Mouse (Mus musculus) hindbrain, embryonic 14.5 days (tissue): ENCODE measurements at regions not wholly inside any gene's neighbourhood (a gene's known extent, or its start where the extent isn't known, plus 50 kb on each side); places are given as distances from the start of the nearest gene placed in this dataset.
"Not testable (repeated sequence)": the region's sequence is repeated elsewhere in the genome, so short reads cannot be mapped to it uniquely, and the experiment has no call there.

ENCODE experiments used
- ATAC-seq: fragments of 200-750 bp; cut with Nextera tagmentation; 2 replicates; pipeline ENCODE4 v1.8.0; 2017; ENCODE audit warnings: moderate number of reproducible peaks, mild to moderate bottlenecking, moderate TSS enrichment, moderate library complexity; ENCODE audit not compliant: low FRiP score
- DNase-seq: peaks from one replicate; pipeline ENCODE4 v3.0.0-alpha.2; 2015; ENCODE audit warnings: low spot score
- H3K27ac ChIP-seq: fragments of 300-500 bp; sonication (generic); 2 replicates; pipeline ENCODE4 v1.5.1; 2014; ENCODE audit warnings: mild to moderate bottlenecking, moderate library complexity
- H3K27me3 ChIP-seq: fragments of 300-500 bp; sonication (generic); 2 replicates; pipeline ENCODE4 v1.6.1; 2014; ENCODE audit warnings: mild to moderate bottlenecking, low read length, mixed read lengths; ENCODE audit not compliant: control insufficient read depth, insufficient read depth
- H3K36me3 ChIP-seq: fragments of 300-500 bp; sonication (generic); replicated peaks from 2 replicates; pipeline ENCODE4 v1.6.1; 2014; ENCODE audit not compliant: control insufficient read depth, insufficient read depth
- H3K4me1 ChIP-seq: fragments of 300-500 bp; sonication (generic); replicated peaks from 2 replicates; pipeline ENCODE4 v1.6.1; 2014; ENCODE audit warnings: antibody characterized with exemption, low read length, mixed read lengths; ENCODE audit not compliant: control insufficient read depth, insufficient read depth
- H3K4me2 ChIP-seq: fragments of 300-500 bp; sonication (generic); replicated peaks from 2 replicates; pipeline ENCODE4 v1.6.1; 2014; ENCODE audit warnings: mild to moderate bottlenecking, moderate library complexity
- H3K4me3 ChIP-seq: fragments of 300-500 bp; sonication (generic); replicated peaks from 2 replicates; pipeline ENCODE4 v1.5.1; 2014; ENCODE audit warnings: mild to moderate bottlenecking, low read length
- H3K9ac ChIP-seq: fragments of 300-500 bp; sonication (generic); 2 replicates; pipeline ENCODE4 v1.6.1; 2014
- H3K9me3 ChIP-seq: fragments of 300-500 bp; sonication (generic); 2 replicates; pipeline ENCODE4 v1.6.1; 2016; ENCODE audit warnings: low read length; ENCODE audit not compliant: control insufficient read depth
- WGBS: fragments of 180-500 bp; shearing (Covaris S2); extraction: QIAGEN DNeasy Blood & Tissue Kit; methylation state at CpG from one replicate; pipeline ENCODE4 v1.1.7; 2014; 5-methylcytosine and 5-hydroxymethylcytosine counted together

DNA sequence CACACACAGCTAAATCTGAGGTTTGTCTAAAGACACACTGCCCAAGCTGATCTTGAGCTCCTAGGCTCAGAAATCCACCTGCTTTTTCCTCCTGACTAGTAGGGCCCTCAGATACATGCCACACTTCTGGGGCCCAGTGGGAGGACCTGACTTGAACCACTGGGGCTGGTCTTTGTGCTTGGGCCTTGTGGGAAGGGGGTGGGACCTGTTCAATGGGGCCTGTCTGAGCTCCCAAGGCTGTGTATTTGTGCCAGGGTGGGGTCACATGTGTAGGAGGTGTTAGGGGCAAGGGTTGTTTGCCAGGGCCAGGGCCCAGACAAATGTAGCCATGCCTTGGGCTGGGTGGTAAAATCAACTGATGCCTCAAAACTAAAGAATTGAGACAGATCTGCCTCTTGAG is 56.8 kb downstream of the Gm8765 start:
- not testable (repeated sequence) for H3K4me1 ChIP-seq, H3K4me2 ChIP-seq, DNase-seq, H3K27me3 ChIP-seq, ATAC-seq, H3K27ac ChIP-seq, H3K36me3 ChIP-seq, H3K4me3 ChIP-seq, H3K9ac ChIP-seq, H3K9me3 ChIP-seq

DNA sequence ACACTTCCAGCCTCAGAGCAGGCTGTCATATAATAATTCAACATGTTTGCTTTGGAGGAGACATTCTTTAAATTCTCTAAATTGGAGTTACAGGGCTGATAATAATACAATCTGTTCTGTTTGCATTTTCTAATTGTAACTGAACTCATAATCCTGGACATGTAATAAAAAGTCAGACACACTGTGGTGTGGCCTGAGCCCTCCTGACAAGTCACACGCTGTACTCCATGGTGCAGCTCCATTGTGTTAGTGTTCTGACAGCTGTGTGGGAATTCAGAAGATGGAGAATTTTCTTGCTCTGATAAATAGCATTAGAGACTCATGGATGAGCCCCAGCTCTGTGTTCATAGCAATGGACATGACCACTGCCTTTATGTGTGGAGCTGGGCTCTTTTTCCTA is 58.2 kb downstream of the Gm8765 start:
- not testable (repeated sequence) for H3K4me1 ChIP-seq, H3K9ac ChIP-seq, H3K36me3 ChIP-seq, H3K4me3 ChIP-seq, H3K9me3 ChIP-seq, DNase-seq, H3K4me2 ChIP-seq, H3K27ac ChIP-seq, H3K27me3 ChIP-seq, ATAC-seq
- WGBS, result 79% methylated on average over 1 of the region's 1 CpGs

DNA sequence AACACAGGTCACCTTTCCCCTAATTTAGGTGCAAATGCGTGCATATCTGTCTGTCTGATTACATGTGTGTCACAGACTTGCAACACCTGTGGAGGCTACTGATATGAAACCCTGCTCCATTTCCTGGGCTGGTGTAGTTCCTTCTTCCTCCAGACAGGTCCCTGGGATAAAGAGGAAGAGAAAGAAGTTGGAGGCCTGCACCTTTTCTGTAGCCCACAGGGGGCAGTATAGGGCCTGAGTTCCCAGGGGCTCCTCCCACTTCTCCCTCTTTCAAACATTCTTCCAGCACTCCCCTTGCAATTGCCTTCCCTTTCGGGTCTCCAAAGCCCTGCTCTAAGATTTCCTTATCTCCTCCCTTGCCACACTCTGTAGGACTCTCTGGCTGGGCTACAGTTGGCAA is 66.5 kb downstream of the Gm8765 start:
- H3K36me3 ChIP-seq, result no peaks in the 10 kb centered on the region
- no peak overlapping the region for H3K4me2 ChIP-seq
- H3K27me3 ChIP-seq, result no peaks in the 10 kb centered on the region
- no peak overlapping the region for H3K9ac ChIP-seq
- no peak overlapping the region for H3K27ac ChIP-seq
- no peak for DNase-seq
- H3K4me3 ChIP-seq, result no peak overlapping the region
- no peaks in the 10 kb centered on the region for H3K9me3 ChIP-seq
- no peaks in the 10 kb centered on the region for H3K4me1 ChIP-seq
- ATAC-seq, result no peak
- 78% methylated on average over 2 of the region's 2 CpGs for WGBS

DNA sequence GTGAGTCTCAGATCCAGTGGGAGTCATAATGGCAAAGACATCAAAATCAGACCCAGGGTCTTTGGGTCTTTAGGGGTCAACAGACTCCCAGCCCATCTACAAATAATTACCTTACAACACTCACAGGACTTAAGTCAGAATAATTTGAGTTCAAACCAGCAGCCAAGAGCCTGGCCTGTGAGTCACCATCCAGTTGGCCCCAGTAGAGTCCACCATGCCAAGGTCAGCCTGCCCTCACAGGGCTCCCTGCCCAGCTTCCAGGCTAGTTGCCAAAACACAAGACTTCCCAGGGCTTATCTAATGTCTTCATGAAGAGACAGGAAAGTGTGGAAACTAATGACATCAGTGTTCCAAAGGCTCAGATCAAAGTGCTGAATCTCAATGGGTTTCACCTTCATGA is 81.9 kb downstream of the Gm8765 start:
- ATAC-seq, H3K4me3 ChIP-seq, DNase-seq, H3K4me2 ChIP-seq, H3K4me1 ChIP-seq, H3K27ac ChIP-seq, H3K36me3 ChIP-seq, H3K27me3 ChIP-seq, H3K9ac ChIP-seq, H3K9me3 ChIP-seq: not testable (repeated sequence)

DNA sequence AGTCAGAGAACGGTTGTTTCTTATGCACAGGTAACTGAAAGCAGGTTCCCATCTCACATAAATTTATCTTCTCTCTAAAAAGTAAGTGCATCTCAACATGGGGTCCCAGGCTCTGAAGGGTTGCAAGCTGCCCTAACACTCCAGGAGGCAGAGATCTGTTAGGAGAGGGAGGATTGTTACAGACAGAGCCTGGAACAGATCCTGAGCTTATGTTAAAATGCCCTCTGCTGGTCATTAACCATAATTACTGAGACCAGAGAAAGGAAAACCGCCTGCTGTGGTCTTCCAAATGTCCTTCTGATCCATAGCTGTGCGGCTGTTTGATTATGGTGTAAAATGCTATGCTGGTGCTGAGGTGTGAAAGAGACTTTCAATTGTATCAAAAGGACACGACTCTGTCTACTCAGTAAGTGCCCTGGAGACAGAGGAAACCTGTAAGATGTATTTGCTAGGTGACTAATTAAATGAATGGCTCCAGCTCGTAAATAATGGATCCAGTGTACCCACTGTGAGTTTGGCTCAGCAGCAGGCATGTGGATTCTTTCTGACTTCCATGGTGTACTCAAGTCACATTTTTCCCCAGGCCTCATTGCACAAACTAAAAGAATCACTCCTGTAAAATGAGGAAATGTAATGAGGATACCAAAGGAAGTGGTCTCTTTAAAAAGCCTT is 131.9 kb downstream of the Gm8765 start:
- peak; percentile 83 for ATAC-seq

More for the DNA sequence above, 131.9 kb downstream of the Gm8765 start:
- not testable (repeated sequence) for H3K9me3 ChIP-seq, H3K36me3 ChIP-seq, H3K4me1 ChIP-seq, H3K27me3 ChIP-seq, H3K4me3 ChIP-seq, H3K9ac ChIP-seq, H3K4me2 ChIP-seq, H3K27ac ChIP-seq
- WGBS, result 30% methylated on average over 4 of the region's 5 CpGs
- peak; percentile 54 for DNase-seq
